Mouse (Mus musculus): ENCODE measurements around the gene Coa3. TPM values are rescaled to one million over a fixed set of nuclear protein-coding genes. Genes with fewer than 3 reads are reported as not detected.
A peak's percentile ranks its signal among the peaks of the same experiment; 100 is the strongest.

The Coa3 gene
- polyA plus RNA-seq, 1 experiment: 23.1 TPM

DNA sequence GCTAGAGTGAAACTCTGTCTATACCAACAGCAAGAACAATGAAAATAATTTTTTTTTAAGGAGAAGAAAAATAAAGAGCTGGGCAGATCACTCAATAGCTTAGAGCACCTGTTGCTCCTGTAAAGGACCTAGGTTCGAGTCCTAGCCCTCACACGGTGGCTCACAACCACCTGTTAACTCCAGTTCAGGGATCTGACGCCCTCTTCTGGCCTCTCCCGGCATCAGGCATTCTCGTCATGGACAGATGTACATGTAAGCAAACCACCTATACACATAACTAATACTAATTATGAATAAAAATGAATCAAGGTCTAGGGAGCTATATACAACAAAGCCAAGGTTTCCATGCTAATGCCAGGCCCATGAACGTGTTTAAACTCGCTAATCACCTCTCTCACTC, 22.0 kb upstream of the Coa3 start:
- no peak for TF ChIP-seq GATA1 (IDR thresholded peaks at IDR 0.05; ENCODE audit: low read length)

DNA sequence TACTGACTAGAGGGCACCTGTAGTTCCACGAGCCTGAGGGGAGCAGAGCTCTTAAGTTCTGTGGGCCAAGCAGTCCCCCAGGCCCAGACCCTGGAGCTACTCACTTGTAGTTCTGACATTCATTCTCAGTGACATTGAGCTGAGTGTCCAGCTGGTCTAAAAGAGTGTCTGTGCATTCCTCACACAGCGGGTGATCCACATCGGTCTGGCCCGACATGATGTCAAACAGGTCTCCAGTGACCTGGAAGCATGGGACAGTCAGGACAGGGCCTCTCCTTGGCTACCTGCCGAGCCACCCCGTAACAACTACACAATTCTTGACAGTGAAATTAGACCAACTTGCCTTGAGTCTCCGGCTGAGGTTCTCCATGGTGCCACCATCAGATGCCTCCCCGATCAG, 16.3 kb upstream of the Coa3 start:
- TF ChIP-seq GATA1 (IDR thresholded peaks at IDR 0.05; ENCODE audit: low read length): no peak

- no peak for TF ChIP-seq GATA1 (IDR thresholded peaks at IDR 0.05; ENCODE audit: low read length)
Observed at GRCm38 (mm10) chr11:101291231-101291630, 12.3 kb upstream of the Coa3 start.

DNA sequence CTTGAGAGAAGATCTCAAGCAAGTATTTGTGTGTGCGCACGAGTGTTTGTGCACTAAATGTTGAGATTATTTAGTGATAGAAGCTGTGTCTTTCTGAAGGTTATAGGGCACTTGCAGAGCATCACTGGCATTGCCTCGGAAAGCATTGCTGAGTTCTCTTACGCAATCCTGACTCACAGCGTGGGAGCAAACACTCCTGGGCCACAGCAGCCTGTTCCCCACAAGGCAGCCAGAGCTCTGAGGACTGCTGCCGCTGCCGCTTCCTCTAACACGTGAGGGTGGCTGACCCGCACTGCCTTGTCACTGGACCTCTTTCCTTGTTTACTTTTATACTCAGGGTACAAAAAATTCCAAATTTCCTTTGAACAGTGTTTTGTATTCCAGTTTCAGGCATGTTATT, 8.4 kb upstream of the Coa3 start:
- TF ChIP-seq GATA1 (IDR thresholded peaks at IDR 0.05; ENCODE audit: low read length): no peak

- no peak for TF ChIP-seq GATA1 (IDR thresholded peaks at IDR 0.05; ENCODE audit: low read length)
Observed at GRCm38 (mm10) chr11:101283805-101284204, 4.9 kb upstream of the Coa3 start.

DNA sequence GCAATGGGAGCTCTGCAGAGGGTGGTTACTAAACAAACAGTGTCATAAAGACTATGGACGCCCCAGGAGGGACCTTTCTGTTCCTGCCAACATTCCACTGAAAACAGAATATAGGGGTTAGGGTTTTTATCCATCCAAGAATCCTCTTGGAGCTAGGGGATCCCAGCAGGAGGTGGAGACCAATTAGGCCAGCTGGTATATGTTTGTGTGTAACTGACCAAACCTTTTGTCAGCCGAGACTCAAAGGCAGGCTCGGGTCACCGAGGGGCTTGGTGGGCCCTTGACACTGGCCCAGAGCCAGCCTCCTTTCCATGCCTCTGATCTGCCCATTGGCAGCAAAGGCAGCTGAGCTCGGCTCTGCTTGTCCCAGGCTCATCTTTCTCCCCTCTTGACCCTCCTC, 4.0 kb upstream of the Coa3 start:
- TF ChIP-seq GATA1 (IDR thresholded peaks at IDR 0.05; ENCODE audit: low read length): no peak

GRCm38 (mm10) chr11:101280837-101281236, 1.9 kb upstream of the Coa3 start:
- TF ChIP-seq GATA1 (IDR thresholded peaks at IDR 0.05; ENCODE audit: low read length): no peak

DNA sequence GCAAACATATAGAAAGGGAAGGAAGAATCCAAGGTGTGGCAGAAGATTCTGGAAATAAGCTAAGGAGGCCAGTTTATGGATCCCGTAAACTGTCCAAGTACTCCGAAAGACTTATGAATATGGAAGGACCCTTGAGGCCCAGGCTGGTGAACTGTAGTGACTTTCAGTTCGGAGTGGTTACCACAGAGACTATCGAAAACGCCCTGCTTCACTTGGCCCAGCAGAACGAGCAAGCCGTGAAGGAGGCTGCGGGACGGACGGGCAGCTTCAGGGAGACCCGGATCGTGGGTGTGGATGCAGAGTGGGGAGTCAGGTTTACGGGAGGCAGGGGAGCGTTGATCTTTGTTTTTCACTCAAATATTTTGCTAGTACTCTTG, 267 bp upstream of the Coa3 start:
- no peak for TF ChIP-seq GATA1 (IDR thresholded peaks at IDR 0.05; ENCODE audit: low read length)

DNA sequence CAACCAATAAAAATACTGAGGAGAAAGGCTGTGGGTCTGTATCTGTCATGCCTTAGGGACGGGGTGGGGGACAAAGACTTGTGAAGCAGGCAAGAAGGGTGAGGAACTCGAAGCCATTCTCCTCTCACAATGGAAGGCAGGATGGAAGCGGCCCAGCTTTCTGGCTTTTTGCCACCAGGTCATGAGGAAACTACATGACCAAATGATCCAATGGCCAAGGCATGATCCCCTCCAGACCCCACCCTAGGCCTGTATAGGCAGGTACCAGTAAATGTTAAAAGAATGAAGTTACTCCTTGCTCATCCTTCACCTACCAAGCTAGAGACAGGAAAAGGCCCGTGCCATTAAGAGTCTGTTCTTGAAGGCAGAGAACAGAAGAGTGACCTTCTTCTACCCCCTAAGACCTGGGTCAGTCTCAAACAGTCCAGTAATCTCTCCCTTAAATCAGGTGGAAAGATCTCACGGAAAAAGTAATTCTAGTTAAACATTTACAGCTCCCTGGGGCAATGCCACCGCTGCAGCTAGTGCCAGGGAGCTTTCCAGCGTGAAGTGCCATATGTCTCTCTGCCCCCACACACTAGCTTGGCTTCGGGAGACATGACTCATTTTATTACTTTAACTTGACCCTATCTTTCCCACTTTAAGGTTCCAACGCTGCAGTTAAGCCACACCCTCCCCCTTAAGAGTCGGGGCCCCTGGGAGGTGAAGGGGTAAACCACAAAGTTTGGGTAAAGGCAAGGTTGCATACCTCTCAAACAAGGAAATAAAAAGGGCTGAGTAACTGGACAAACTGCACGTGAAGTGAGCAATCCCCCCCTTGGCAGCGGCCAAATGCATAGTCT, 1.3 kb downstream of the Coa3 start:
- no peak for TF ChIP-seq GATA1 (IDR thresholded peaks at IDR 0.05; ENCODE audit: low read length)

GRCm38 (mm10) chr11:101276319-101277070, 2.4 kb downstream of the Coa3 start:
- no peak for TF ChIP-seq GATA1 (IDR thresholded peaks at IDR 0.05; ENCODE audit: low read length)

GRCm38 (mm10) chr11:101275309-101275708, 3.6 kb downstream of the Coa3 start:
- TF ChIP-seq GATA1 (IDR thresholded peaks at IDR 0.05; ENCODE audit: low read length): no peak

GRCm38 (mm10) chr11:101272446-101272845, 6.5 kb downstream of the Coa3 start:
- no peak for TF ChIP-seq GATA1 (IDR thresholded peaks at IDR 0.05; ENCODE audit: low read length)

GRCm38 (mm10) chr11:101269577-101270116, 9.3 kb downstream of the Coa3 start:
- TF ChIP-seq GATA1 (IDR thresholded peaks at IDR 0.05; ENCODE audit: low read length): peak; percentile 13

DNA sequence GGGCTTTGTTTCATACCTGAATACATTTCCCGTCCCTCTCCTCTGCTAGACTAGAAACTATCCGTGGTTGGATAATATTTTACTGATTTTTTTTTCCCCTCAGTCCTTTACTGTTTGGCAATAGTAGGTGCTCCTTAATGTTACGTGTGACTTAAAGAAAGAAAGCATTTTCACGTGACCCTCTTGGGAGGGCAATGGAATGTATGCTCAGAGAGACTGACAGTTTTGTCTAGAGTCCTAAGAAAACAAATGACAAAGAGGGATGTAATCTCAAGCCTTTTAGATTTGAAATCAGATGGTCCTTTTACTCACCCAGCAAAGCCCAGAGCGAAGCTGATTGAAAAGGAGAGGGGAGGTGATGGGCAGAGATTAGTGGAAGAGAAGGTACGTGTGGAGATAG, 13.0 kb downstream of the Coa3 start:
- no peak for TF ChIP-seq GATA1 (IDR thresholded peaks at IDR 0.05; ENCODE audit: low read length)

DNA sequence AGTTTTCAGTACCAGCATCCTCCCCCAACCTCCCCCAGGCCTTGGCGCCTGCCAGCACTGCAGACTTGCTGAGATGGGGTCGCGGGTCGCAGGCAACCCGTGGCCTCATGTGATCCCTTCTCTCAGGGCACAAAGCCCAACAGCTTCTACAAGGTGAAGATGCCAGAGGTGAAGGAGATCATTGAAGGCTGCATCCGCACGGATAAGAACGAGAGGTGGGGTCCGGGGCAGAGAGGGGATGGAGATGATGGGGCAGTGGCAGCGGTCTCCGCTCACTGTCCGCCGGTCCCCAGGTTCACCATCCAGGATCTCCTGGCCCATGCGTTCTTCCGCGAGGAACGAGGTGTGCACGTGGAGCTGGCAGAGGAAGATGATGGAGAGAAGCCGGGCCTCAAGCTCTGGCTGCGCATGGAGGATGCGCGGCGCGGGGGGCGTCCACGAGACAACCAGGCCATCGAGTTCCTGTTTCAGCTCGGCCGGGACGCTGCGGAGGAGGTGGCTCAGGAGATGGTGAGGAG, 13.9 kb downstream of the Coa3 start:
- no peak for TF ChIP-seq GATA1 (IDR thresholded peaks at IDR 0.05; ENCODE audit: low read length)

DNA sequence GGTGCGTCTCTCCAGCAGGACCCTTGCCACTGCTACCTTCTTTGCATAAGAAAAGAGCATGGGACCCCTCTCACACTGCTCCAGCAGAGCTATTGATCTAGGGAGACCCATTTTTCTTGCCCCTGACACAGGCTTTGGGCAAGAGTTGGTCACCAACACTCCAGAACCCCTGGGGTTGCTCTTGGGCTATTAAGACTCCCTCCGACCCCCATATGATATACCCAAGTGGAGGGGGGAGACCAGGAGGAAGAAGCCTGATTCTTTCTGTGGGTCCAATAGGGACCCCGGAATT, 15.0 kb downstream of the Coa3 start:
- TF ChIP-seq GATA1 (IDR thresholded peaks at IDR 0.05; ENCODE audit: low read length): no peak
